Mouse (Mus musculus): Measurements from ENCODE around the gene Enho.

The Enho gene

DNA sequence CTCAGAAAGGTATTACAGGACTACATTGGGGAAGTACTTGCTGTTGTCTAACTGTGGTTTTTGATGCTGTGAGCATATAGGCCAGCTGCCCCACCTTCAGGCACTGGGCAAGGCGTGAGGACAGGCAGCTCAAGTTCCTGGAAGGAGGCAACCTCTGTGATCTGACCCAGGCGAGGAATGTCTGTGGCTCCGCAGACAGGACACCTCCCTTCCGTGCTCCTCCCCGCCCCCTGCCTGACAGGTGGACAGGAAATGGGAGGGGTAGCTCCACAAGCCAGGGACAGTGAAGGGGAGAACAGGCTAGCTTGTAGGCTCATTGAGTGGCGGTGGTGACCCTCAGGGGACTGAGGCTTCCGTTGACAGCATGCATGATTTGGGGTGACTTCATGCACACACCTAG lies 24.4 kb upstream of the Enho start:
- no peak for DNase-seq (ENCODE audit: low spot score in 2 of 2)

DNA sequence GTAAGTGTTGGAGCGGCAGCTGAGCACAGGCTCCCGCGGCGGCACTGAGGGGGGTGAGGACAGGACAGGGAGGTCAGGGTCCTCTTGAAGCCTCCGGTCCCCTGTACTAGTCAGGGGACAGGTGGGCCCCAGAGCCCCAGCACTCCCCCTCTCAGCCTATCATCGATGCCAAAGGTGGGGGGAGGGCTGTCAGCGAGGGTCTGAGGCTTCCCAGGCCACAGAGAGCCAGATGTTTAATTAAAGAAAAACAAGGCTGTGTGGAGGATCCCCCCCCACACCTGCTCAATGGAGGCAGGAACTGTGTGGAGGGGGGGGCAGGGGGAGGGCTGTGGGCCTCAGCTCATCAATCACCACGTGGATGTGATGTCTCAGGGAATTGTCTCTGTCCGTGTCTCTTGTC lies 23.5 kb upstream of the Enho start:
- DNase-seq (ENCODE audit: low spot score in 2 of 2): no peak

DNA sequence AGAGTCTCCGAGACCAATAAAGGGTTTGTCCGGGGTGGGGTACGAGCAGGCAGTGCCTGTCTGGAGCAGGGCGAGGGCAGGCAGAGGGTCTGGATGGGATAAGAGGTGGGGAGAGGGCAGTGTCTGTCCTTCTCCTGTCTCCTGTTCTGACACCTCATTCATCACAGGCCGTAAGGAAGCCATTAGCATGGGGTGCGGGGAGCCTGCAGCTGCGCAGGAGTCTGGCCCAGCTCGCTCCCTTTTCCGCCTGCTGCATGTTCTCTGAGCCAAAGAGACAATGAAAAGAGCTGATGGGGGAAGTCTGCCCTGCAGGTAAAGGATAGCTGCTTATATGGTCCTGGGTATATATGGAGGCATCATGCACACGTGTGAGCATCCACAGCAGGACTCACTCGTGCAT lies 22.6 kb upstream of the Enho start:
- no peak for DNase-seq (ENCODE audit: low spot score in 2 of 2)

DNA sequence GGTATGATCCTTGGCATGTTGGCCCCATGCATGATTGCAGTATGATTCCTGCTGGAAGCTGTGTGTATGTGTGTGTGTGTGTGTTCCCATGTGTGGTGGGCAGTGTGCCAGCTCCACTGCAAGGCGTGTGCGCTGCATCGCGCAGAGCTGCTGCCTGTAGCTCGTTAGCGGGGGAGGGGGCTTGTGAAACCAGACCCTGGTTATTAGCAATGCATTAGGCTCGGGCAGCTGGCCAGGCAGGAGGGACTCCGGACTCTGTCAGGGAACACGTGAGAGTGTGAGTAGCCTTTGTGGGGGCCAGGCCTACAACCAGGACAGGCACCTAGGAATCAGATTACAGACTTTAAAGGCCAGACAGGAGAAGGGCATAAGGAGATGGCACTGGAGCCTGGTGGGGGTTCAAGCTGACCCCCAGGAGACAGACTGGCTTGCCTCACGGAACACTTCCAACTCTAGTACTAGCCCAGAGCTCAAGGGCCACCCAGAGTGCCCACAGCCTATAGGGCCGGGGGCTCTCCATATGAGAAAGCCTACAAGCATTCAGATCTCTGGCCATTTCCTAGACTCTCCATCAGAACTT lies 20.8 kb upstream of the Enho start:
- no peak for DNase-seq (ENCODE audit: low spot score in 2 of 2)

DNA sequence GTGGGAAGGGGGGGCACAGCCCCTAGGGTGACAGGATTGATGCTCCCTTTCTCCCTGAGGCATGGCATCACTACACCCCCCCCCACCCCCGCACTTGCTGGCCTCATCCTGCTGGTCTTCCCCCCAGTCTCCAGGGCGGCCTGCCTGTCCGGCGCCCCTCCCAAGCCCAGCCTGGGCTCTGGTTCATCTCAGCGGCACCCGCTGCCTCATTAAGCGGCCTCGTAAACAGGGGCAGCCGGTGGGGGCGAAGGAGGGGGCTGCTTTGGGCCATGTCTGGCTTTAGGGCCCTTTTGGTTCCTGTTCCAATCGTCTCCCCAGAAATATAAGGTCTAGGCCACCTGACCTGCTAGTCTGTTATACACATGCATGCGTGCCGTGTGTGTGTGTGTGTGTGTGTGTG lies 19.4 kb upstream of the Enho start:
- no peak for DNase-seq (ENCODE audit: low spot score in 2 of 2)

DNA sequence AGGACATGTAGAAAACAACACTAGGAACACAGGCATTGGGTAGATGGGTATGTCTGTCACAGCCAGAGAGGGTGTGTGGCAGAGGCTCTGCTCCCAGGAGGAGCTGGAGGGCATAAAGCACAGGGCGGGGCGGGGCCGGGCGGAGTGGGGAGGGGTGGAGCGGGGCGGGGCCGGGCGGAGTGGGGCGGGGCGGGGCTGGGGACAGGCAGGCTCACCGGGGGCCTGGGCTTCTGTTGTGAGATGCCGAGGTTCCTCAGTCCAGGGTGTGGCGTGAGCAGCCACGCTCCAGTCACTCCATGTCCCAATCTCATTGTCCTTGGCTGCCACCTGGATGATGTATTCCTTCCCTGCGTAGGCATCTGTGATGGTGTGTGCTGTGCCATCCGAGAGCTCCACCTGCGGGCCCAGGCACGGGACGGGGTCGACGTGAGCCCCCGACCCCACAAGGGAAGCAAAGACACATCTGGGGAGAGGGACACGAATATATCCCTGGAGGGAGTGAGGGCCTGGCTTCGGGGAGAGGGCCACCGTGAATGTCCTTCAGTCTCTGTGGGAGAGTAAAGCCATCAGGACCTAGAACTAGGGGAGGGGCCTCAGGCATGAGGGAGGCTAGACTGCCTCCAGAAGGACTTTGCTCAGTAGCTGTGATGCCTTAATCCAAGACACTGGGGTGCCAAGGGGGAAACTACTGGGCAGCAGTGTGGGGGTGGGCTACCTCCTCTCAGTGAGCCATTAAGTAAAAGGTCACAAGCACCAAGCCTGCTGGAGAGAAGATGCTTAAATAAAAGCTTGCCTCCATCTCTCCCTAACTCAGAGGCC lies 18.7 kb upstream of the Enho start:
- no peak for DNase-seq (ENCODE audit: low spot score in 2 of 2)

DNA sequence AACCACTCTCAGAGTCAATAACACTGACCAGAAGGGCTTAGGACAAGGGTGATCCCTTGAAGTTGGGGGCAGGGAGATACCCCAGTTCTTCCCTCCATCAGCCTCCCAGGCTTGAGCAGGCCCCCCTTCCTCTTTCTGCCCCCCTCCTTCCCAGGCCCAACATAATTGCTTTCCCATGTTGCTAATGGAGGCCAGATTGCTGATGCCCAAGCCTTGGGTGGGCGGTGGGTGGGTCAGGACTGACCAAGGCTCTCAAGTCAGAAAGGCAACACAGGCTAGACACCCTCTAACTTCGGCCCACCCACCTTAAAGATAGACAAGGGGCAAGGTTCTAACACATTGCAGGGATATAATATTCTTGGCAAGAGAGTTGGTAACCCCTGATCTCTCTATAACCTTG lies 15.4 kb upstream of the Enho start:
- no peak for DNase-seq (ENCODE audit: low spot score in 2 of 2)

DNA sequence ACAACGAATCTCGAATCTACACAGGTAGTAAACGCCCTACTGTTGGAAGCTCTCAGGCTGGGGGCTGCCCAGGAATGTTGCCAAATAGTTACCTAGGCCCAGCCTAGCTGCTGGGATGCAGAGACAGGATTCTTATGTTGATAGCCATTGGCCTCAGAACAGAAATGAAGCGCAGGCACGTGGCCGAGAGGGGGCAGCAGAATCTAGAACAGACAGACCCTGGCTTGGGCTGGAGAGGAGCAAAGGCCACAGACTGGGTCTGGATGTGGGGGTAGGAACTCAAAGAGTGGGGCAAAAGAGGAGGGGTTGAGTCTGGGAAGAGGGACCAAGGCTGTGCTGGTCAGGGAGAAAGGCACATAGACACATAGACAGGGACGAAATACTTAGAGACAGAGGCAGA lies 14.1 kb upstream of the Enho start:
- no peak for DNase-seq (ENCODE audit: low spot score in 2 of 2)

DNA sequence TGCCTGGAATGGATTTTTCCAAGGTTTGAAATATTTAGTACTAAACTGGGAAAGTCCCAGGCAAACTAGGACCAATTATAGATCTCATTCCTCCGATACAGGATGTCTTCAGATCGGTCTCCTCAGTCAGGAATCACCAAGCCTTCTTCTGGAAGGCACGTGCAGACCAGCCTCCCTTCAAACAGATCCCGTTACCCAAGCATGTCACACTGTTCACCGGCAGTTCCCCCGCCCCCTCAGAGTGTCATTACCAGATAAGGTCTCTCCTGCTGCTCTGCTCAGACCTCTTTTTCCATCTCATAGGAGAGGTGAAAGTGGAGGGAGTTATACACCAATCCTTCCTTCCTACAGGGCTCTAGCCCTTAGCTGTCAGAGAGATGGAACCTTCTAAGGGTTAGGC lies 13.6 kb upstream of the Enho start:
- DNase-seq (ENCODE audit: low spot score in 2 of 2): no peak

DNA sequence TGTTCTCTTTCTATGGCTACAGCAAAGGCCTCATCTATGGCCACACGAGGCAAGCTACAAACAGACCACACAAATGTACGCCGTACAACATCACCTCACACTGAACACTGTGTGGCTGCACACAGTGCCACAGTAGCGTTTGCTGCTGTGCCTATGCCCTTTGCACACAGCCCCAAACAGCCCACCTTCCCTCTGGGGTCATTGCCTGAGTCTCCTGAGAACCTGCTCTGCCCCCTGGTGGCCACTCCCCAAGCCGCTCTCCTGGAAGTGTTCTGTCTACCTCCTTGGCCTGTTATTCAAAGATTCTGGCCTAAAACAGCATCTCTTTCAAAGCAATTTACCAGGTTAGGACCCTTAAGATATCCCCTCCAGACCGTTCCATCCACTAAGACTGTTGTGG lies 13.2 kb upstream of the Enho start:
- DNase-seq (ENCODE audit: low spot score in 2 of 2): peak in 1 of 2 experiments; percentile 66

DNA sequence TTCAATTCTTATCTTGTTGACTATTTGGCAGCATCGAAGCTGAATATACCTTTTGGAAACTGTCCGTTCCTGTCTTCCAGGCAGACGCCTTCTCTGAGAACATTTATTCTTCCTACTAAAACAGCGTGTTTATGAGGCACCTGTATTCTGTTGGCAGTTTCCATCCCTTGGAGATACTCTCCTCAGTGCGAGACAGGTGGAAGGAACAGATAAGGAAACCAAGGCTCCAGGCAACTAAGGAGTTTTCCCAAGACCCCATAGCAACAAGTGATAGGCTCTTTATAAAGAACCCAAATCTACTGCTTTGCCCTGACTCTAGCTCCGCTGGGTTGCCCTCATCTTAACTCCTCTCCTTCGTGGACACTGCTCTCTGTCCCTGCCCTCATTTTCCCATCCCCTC lies 8.5 kb upstream of the Enho start:
- DNase-seq (ENCODE audit: low spot score in 2 of 2): no peak

DNA sequence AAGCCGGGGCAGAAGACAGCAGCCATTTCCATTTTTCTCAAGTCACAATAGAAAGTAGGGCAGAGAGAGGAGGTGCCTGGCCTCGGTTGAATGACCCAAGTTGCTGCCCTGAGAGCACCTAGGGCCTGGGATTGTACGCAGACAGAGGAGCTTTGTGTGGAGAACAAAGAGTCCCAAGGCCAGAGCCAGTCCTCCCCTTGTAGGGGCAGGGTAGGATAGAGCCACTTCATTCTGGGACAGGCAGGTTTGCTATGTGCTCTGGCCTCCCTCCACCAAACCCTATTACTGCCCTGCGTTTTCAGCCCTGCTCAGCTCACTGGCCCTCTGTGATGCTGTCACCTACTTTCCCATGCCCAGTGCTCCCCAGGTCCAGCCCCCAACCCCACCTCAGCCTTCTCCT lies 8.0 kb upstream of the Enho start:
- peak in 1 of 2 experiments; percentile 45 for DNase-seq (ENCODE audit: low spot score in 2 of 2)

DNA sequence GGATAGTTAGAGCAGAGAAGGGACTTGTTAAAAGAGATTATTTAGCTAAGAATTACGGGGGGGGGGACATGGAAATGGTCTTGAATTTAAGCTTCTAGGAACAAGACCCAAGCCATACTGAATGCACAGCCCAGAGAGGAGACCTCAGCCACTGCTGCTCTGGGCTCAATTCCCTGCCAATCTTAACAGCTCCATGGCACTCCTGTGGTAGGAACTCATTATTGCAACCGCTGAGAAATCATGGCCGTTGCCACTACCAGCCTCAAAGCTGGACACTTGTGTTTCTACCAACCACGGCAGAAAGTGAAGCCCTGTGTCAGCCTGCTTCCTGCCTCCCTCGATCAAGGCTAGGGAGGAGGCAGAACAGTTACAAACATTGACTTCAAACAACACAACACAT lies 5.4 kb upstream of the Enho start:
- no peak for DNase-seq (ENCODE audit: low spot score in 2 of 2)

DNA sequence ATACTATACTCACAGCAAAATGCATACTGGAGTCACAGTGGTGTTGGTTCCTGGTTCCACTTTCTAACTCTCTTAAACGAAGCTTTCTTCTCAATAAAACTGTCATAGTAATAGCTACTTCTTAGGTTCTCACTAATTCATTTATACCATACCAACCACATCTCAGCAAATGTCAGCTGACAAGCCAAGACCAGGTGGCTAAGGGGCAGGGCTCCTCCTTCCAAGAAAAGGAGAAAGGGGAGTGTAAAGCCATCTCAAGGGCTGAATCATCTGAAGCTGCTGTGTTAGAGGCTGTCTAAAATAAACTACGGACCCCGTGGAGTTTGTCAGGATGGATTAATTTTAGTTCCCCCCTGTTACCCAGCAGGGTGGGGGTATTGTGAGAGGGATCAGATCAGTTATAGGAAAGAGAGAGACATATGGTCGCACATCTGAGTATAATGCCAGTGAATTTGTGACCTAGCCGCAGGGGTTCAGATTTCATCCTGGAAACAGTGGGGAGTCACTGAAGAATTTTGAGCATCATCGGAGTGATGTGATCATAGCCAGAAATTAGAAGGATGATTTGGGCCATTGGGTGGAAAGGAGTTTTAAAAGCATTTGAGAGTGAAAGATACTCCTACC lies 1.2 kb upstream of the Enho start:
- no peak for DNase-seq (ENCODE audit: low spot score in 2 of 2)

DNA sequence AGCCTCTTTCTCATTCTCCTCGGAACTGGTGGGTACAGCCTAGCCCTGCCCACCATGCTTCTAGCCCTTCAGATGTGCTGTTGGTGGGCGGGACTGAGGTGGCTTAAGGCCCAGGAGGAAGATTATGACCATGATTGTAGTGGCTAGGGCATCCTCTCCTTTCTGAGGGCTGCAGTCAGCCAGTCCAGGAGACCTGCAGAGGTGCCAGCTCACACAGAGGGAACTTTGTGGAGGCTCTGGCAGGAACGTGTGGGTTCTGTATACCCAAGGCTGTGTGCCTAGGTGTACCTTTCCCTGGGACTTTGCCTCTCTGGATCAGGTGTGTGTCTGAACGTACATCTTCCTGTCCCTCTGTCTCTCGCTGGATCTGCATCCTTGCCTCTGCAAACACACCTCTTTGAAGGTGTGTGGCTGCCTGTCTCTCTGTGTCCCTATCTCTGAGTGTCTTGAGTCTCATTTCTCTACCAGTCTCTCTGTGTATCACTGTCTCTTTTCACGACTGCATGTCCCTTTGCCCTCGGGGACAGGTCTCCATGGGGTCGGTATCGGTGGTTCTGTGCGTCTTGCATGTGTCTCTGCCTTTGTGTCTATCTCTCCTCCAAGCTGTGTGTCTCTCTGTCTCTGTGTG lies 796 bp downstream of the Enho start:
- no peak for DNase-seq (ENCODE audit: low spot score in 2 of 2)

DNA sequence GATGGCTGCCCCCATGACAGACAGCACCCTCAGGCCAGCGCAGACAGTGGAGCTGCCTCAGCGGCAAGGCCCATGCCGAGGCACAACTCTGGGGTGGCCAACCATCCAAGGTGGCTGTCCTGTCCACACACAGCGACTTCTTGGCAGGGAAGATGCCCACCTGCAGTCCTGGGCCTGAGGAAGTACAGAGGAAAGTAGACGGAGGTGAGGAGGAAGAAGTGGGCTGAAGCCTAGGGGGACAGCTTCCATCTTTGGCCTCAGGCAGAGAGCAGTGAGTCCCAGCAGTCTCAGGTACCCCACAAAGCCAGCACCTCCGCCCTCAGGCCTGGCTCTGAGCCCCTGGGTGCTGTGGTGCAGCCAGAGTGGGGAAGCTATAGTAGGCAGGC lies 1.3 kb downstream of the Enho start:
- no peak for DNase-seq (ENCODE audit: low spot score in 2 of 2)

DNA sequence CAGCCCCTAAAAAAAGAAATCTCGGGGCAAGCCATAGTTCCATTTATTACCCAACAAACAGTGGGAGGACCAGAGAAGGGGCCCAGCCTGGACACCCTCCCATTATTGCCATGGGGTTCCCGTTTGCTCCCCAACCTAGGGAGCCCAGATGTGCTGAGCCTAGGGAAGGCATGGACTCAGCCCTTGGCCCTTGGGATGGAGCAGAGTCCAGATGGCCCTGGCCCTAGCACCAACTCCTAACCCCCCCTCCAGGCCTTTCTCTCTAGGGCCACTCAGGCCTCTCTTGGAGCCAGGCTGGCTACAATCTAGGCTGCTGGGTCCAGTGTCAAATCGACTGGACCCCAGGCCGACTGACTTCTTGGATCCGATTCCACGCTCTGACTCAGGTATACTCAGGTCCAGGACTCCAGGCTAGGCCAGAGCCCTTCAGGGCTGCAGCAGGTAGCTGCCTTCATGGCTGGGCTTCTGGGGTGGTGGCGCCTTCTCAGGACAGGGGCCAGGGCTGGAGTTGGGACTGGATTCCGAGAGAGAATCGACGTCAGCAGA lies 1.9 kb downstream of the Enho start:
- DNase-seq (ENCODE audit: low spot score in 2 of 2): no peak

DNA sequence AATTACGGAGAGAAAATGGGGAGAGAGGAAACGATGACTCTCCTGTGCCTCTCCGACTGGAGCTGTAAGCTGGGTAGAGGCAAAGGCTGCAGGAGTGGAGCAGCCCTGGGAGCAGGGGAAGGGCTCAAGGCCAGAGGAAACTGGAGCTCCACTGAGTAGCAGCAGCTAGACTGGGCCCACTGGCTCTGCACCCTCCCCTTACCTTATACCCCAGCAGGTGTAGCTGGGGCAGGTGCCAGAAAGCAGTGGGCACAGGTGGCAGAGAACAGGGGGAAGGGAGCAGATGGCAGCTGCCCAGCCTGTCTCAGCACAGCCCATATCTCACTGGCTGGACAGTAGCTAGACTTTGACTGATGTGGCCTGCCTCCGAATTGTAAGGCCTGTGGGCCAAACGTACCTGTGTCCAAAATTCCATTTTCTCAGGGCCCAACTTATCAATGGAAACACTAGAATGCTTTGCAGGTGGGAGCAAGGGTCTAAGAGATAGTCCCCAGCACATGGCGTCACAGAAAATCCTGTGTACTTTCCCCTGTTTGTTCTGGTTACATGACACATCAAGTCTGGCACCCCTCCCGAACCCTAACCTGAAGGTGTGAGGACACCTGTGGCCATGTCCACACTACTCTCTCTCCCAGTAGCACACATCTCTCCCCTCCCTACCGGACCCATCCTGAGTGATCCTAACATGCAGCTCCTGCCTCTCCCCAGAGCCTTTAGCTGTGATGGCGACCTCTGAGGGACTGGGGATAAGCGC lies 3.1 kb downstream of the Enho start:
- DNase-seq (ENCODE audit: low spot score in 2 of 2): no peak

DNA sequence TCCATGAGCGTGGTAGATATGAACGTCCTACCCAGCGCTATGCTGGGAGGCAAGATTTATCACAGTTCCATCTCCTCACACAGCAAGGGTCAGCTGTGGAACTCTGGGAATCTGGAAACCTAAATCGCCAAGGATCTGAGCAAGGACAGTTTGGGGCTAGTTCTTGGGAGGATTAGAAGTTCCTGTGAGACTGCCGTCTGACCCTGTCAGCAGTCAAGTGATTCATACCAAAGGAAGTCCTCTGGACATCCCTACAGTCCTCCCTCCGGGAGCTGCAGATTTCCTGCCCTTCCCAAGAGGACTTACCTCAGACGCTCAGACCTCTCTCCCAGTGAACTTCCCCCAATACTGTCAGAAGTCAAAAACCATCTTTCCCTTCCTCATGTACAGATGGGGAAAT lies 3.8 kb downstream of the Enho start:
- no peak for DNase-seq (ENCODE audit: low spot score in 2 of 2)

DNA sequence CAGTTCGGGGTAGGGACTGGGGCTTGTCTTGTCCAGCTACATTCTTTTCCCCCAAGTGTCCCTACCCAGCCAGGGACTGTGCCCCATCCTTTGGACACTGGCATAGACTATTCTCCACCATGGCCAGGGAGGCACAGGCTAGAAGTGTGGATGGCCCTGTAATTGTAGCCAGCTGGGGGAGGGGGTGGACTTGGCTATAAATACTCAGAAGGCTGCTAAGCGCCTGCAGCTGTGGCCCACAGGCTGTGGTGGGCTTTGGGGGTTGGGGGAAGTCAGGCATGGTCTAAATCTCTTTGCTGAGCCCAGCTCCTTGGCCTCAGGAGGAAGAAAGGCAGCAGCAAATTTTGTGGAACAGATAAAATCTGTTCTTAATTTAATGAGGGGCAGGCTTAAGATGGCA lies 4.2 kb downstream of the Enho start:
- no peak for DNase-seq (ENCODE audit: low spot score in 2 of 2)

DNA sequence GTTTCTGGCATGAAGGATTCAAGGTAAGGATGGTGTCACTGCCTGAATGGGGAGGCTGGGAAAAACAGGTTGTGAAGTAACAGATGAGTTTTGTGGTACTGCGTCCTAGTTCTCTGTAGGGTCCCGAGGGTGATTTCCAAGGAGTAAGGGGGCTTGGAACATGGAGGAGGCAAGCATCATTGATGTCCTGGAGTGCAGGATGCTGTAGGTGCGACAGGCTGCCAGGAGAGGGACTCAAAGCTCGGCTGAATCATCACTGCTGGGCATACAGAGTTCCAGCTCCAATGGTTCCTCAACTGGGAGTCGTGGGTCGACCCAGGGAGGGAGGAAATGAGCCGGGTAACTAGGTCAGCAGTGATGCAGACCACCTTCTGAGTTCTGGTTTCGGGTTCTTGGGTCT lies 4.9 kb downstream of the Enho start:
- no peak for DNase-seq (ENCODE audit: low spot score in 2 of 2)

DNA sequence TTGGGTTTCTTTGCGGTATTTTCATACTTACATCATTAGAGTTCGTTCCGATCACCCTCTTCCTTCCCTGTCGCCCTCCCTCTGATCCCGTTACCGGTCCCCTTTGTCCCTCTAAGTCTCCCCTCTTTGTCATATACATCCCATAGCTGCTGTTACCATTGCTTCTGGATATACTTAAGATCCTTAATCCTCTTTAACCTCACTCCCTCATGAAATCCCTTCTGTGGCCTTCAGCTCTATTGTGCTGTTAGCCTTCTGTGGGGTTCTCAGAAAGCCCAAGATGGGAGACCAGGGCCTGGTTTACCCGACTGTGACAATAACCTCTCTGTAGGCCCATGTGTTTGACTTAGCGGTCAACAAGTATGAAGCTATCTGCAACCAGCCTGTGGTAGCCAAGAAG lies 5.5 kb downstream of the Enho start:
- DNase-seq (ENCODE audit: low spot score in 2 of 2): no peak
